Mouse (Mus musculus) neural tube, embryonic 11.5 days (tissue): ENCODE measurements around the gene Gk2. TPM values are rescaled to one million over a fixed set of nuclear protein-coding genes. Genes with fewer than 3 reads are reported as not detected.

Experiments
- ATAC-seq: fragments of 200-750 bp; cut with Nextera tagmentation; 2 replicates; pipeline ENCODE4 v1.8.0; 2017; ENCODE audit warnings: moderate number of reproducible peaks, mild to moderate bottlenecking, moderate TSS enrichment, moderate library complexity; ENCODE audit not compliant: insufficient read depth, low FRiP score, low TSS enrichment
- DNase-seq: peaks from one replicate; pipeline ENCODE4 v3.0.0-alpha.2; 2015; ENCODE audit warnings: low spot score
- H3K27ac ChIP-seq: fragments of 300-500 bp; sonication (generic); 2 replicates; pipeline ENCODE4 v1.5.1; 2014; ENCODE audit warnings: low read depth, mild to moderate bottlenecking, low read length
- H3K27me3 ChIP-seq: fragments of 300-500 bp; sonication (generic); 2 replicates; pipeline ENCODE4 v1.6.1; 2014; ENCODE audit warnings: mild to moderate bottlenecking, low read length, mixed read lengths; ENCODE audit not compliant: control insufficient read depth, insufficient read depth
- H3K36me3 ChIP-seq: fragments of 300-500 bp; sonication (generic); 2 replicates; pipeline ENCODE4 v1.6.1; 2014; ENCODE audit warnings: mild to moderate bottlenecking, low read length, moderate library complexity, mixed read lengths; ENCODE audit not compliant: control insufficient read depth, insufficient read depth
- H3K4me1 ChIP-seq: fragments of 300-500 bp; sonication (generic); 2 replicates; pipeline ENCODE4 v1.6.1; 2014; ENCODE audit warnings: low read length, mixed read lengths; ENCODE audit not compliant: control insufficient read depth, insufficient read depth
- H3K4me2 ChIP-seq: fragments of 300-500 bp; sonication (generic); 2 replicates; pipeline ENCODE4 v1.6.1; 2014; ENCODE audit warnings: low read depth, mild to moderate bottlenecking, moderate library complexity
- H3K4me3 ChIP-seq: fragments of 300-500 bp; sonication (generic); 2 replicates; pipeline ENCODE4 v1.5.1; 2014; ENCODE audit warnings: low read depth, low read length
- H3K9ac ChIP-seq: fragments of 300-500 bp; sonication (generic); 2 replicates; pipeline ENCODE4 v1.6.1; 2014; ENCODE audit warnings: mild to moderate bottlenecking, low read length
- H3K9me3 ChIP-seq: fragments of 300-500 bp; sonication (generic); 2 replicates; pipeline ENCODE4 v1.6.1; 2016; ENCODE audit warnings: low read length; ENCODE audit not compliant: control insufficient read depth
- WGBS: fragments of 180-500 bp; shearing (Covaris S2); extraction: QIAGEN DNeasy Blood & Tissue Kit; methylation state at CpG from one replicate; pipeline ENCODE4 v1.1.7; 2014; 5-methylcytosine and 5-hydroxymethylcytosine counted together
- polyA plus RNA-seq: library from polyadenylated mRNA; unstranded; fragments of >200 nt; fragmentation: Nextera tagmentation; extraction: Ambion mirVana; gene quantifications from 2 replicates; pipeline ENCODE4 v1.2.1, GENCODE M21; 2014

Gene Gk2
- polyA plus RNA-seq = not detected in 2 replicates

- no peaks in the 10 kb centered on the region for H3K27me3 ChIP-seq
- 93% methylated on average over 10 of the region's 10 CpGs for WGBS
- no peak within 1 kb of the TSS for H3K4me2 ChIP-seq
- no peak within 1 kb of the TSS for H3K9ac ChIP-seq
- DNase-seq = no peak
- no peak for ATAC-seq
- no peaks in the 10 kb centered on the region for H3K36me3 ChIP-seq
- H3K27ac ChIP-seq = no peak within 1 kb of the TSS
- no peak within 1 kb of the TSS for H3K4me3 ChIP-seq
- H3K4me1 ChIP-seq = no peaks in the 10 kb centered on the region
- H3K9me3 ChIP-seq = no peaks in the 10 kb centered on the region
Observed at GRCm38 (mm10) chr5:97456816-97457215, at the start of gene Gk2. Gk2 (minus strand) TSS chr5:97457021.

GRCm38 (mm10) chr5:97498041-97498440, 41.2 kb upstream of the Gk2 start:
- ATAC-seq = no peak
- Histone ChIP-seq H3K27me3 (no peaks in the 10 kb centered on the region), H3K9me3 (no peaks in the 10 kb centered on the region), H3K4me1 (no peaks in the 10 kb centered on the region), H3K36me3 (no peaks in the 10 kb centered on the region), H3K27ac (no peak overlapping the region), H3K4me3 (no peak overlapping the region), H3K9ac (no peak overlapping the region), H3K4me2 (no peak overlapping the region)
- no peak for DNase-seq

GRCm38 (mm10) chr5:97495488-97496092, 38.8 kb upstream of the Gk2 start:
- Histone ChIP-seq H3K9me3 (no peaks in the 10 kb centered on the region), H3K36me3 (no peaks in the 10 kb centered on the region), H3K4me2 (no peak overlapping the region), H3K27me3 (no peaks in the 10 kb centered on the region), H3K27ac (no peak overlapping the region), H3K9ac (no peak overlapping the region), H3K4me1 (no peaks in the 10 kb centered on the region), H3K4me3 (no peak overlapping the region)
- DNase-seq = no peak
- 65% methylated on average over 5 of the region's 5 CpGs for WGBS
- ATAC-seq = no peak

- Histone ChIP-seq H3K9me3 (no peaks in the 10 kb centered on the region), H3K27me3 (no peaks in the 10 kb centered on the region), H3K4me1 (no peaks in the 10 kb centered on the region), H3K4me3 (no peak overlapping the region), H3K9ac (no peak overlapping the region), H3K4me2 (no peak overlapping the region), H3K36me3 (no peaks in the 10 kb centered on the region), H3K27ac (no peak overlapping the region)
- WGBS = 92% methylated on average over 5 of the region's 5 CpGs
- ATAC-seq = no peak
- no peak for DNase-seq
Observed at GRCm38 (mm10) chr5:97493421-97493820, 36.6 kb upstream of the Gk2 start.

- H3K9ac ChIP-seq = no peak overlapping the region
- no peak overlapping the region for H3K4me2 ChIP-seq
- no peak overlapping the region for H3K4me3 ChIP-seq
- no peaks in the 10 kb centered on the region for H3K36me3 ChIP-seq
- no peaks in the 10 kb centered on the region for H3K4me1 ChIP-seq
- 93% methylated on average over 5 of the region's 5 CpGs for WGBS
- DNase-seq (no peak), ATAC-seq (no peak)
- no peaks in the 10 kb centered on the region for H3K9me3 ChIP-seq
- no peaks in the 10 kb centered on the region for H3K27me3 ChIP-seq
- no peak overlapping the region for H3K27ac ChIP-seq
Observed at GRCm38 (mm10) chr5:97486141-97486540, 29.3 kb upstream of the Gk2 start.

- WGBS = 77% methylated on average over 1 of the region's 1 CpGs
- DNase-seq = no peak
Observed at GRCm38 (mm10) chr5:97479991-97480390, 23.2 kb upstream of the Gk2 start.

GRCm38 (mm10) chr5:97467246-97467645, 10.4 kb upstream of the Gk2 start:
- ATAC-seq (no peak), DNase-seq (no peak)
- Histone ChIP-seq H3K4me3 (no peak overlapping the region), H3K9me3 (no peaks in the 10 kb centered on the region), H3K27me3 (no peaks in the 10 kb centered on the region), H3K9ac (no peak overlapping the region), H3K36me3 (no peaks in the 10 kb centered on the region), H3K4me2 (no peak overlapping the region), H3K27ac (no peak overlapping the region), H3K4me1 (no peaks in the 10 kb centered on the region)
- 93% methylated on average over 7 of the region's 7 CpGs for WGBS

More at GRCm38 (mm10) chr5:97479991-97480390, 23.2 kb upstream of the Gk2 start:
- Histone ChIP-seq H3K9me3 (no peaks in the 10 kb centered on the region), H3K27me3 (no peaks in the 10 kb centered on the region), H3K27ac (no peak overlapping the region), H3K4me1 (no peaks in the 10 kb centered on the region), H3K4me2 (no peak overlapping the region), H3K36me3 (no peaks in the 10 kb centered on the region), H3K9ac (no peak overlapping the region), H3K4me3 (no peak overlapping the region)
- ATAC-seq = no peak

GRCm38 (mm10) chr5:97466430-97467158, 9.8 kb upstream of the Gk2 start:
- Histone ChIP-seq H3K27me3 (no peaks in the 10 kb centered on the region), H3K27ac (no peak overlapping the region), H3K36me3 (no peaks in the 10 kb centered on the region), H3K9me3 (no peaks in the 10 kb centered on the region), H3K4me2 (no peak overlapping the region), H3K4me3 (no peak overlapping the region), H3K4me1 (no peaks in the 10 kb centered on the region), H3K9ac (no peak overlapping the region)
- WGBS = 83% methylated on average over 10 of the region's 10 CpGs
- ATAC-seq (no peak), DNase-seq (no peak)

- H3K27ac ChIP-seq = no peak overlapping the region
- ATAC-seq (no peak), DNase-seq (no peak)
- H3K27me3 ChIP-seq = no peaks in the 10 kb centered on the region
- 82% methylated on average over 3 of the region's 3 CpGs for WGBS
- H3K4me3 ChIP-seq = no peak overlapping the region
- H3K9ac ChIP-seq = no peak overlapping the region
- no peak overlapping the region for H3K4me2 ChIP-seq
- no peaks in the 10 kb centered on the region for H3K4me1 ChIP-seq
- no peaks in the 10 kb centered on the region for H3K36me3 ChIP-seq
- no peaks in the 10 kb centered on the region for H3K9me3 ChIP-seq
Observed at GRCm38 (mm10) chr5:97465956-97466355, 9.1 kb upstream of the Gk2 start.
